Mouse (Mus musculus) liver, postnatal 0 days (tissue): Measurements from ENCODE around the gene Plekhb1. TPM values are rescaled to one million over a fixed set of nuclear protein-coding genes. Genes with fewer than 3 reads are reported as not detected.

Experiments used
- ATAC-seq: fragments of 200-750 bp; cut with Nextera tagmentation; 2 replicates; pipeline ENCODE4 v1.8.0; 2017; ENCODE audit warnings: mild to moderate bottlenecking, moderate library complexity
- DNase-seq: peaks from one replicate; pipeline ENCODE4 v3.0.0-alpha.2; 2016
- H3K27ac ChIP-seq: fragments of 300-500 bp; sonication (generic); 2 replicates; pipeline ENCODE4 v1.5.1; 2014; ENCODE audit warnings: antibody characterized with exemption, moderate library complexity, mild to moderate bottlenecking, low read depth
- H3K27me3 ChIP-seq: fragments of 300-500 bp; sonication (generic); 2 replicates; pipeline ENCODE4 v1.6.1; 2014; ENCODE audit warnings: low read length, control low read depth, mixed read lengths; ENCODE audit not compliant: insufficient read depth
- H3K36me3 ChIP-seq: fragments of 300-500 bp; sonication (generic); replicated peaks from 2 replicates; pipeline ENCODE4 v1.6.1; 2014; ENCODE audit warnings: mild to moderate bottlenecking, control low read depth, low read length, moderate library complexity, mixed read lengths; ENCODE audit not compliant: insufficient read depth
- H3K4me1 ChIP-seq: fragments of 300-500 bp; sonication (generic); 2 replicates; pipeline ENCODE4 v1.6.1; 2014; ENCODE audit warnings: antibody characterized with exemption, mild to moderate bottlenecking, control low read depth; ENCODE audit not compliant: insufficient read depth
- H3K4me2 ChIP-seq: fragments of 300-500 bp; sonication (generic); 2 replicates; pipeline ENCODE4 v1.6.1; 2014; ENCODE audit warnings: low read depth, mild to moderate bottlenecking, low read length, moderate library complexity, mixed read lengths
- H3K4me3 ChIP-seq: fragments of 300-500 bp; sonication (generic); 2 replicates; pipeline ENCODE4 v1.5.1; 2014; ENCODE audit warnings: low read depth, low read length
- H3K9ac ChIP-seq: fragments of 300-500 bp; sonication (generic); replicated peaks from 2 replicates; pipeline ENCODE4 v1.6.1; 2014; ENCODE audit warnings: mild to moderate bottlenecking, moderate library complexity
- H3K9me3 ChIP-seq: fragments of 300-500 bp; sonication (generic); 2 replicates; pipeline ENCODE4 v1.6.1; 2016; ENCODE audit warnings: mild to moderate bottlenecking, control low read depth, low read length, mixed read lengths
- CTCF ChIP-seq: sonication (generic); IDR thresholded peaks from 2 replicates; pipeline ENCODE4 v1.5.1; 2016; ENCODE audit warnings: antibody characterized with exemption, low read depth
- EP300 ChIP-seq: IDR thresholded peaks from 2 replicates; pipeline ENCODE4 v1.6.1; 2016; ENCODE audit warnings: antibody characterized with exemption, low read depth, mild to moderate bottlenecking
- WGBS: fragments of 180-500 bp; shearing (Covaris S2); extraction: QIAGEN DNeasy Blood & Tissue Kit; methylation state at CpG from one replicate; pipeline ENCODE4 v1.1.7; 2014; ENCODE audit not compliant: insufficient replicate concordance; 5-methylcytosine and 5-hydroxymethylcytosine counted together
- polyA plus RNA-seq: library from polyadenylated mRNA; unstranded; fragments of >200 nt; fragmentation: Nextera tagmentation; extraction: Ambion mirVana; gene quantifications from 2 replicates; pipeline ENCODE4 v1.2.1, GENCODE M21; 2015

The Plekhb1 gene
- polyA plus RNA-seq, 1 experiment from 2014 or later: 0.72 TPM

DNA sequence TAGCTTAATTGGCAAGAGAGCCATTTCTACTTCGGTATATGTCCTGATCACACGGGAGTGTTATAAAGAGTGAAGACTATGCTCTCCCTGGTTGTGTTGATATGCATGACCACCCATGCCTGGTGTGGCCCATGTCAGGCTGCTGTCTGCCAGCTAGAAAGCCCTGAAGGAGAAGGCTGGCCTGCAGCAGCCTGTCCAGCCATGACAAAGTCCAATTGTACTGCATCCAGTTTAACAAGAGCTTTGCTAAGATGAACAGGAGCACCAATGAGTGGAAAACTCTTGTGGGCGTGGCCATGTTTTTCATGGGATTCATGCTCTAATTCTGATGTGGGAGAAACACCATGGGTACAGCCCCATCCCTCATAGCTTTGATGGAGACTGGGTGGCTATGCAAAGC, 37.7 kb downstream of the Plekhb1 start:
- peaks cover 7% of the 10 kb centered on the region for H3K4me1 ChIP-seq
- no peak overlapping the region for H3K27ac ChIP-seq
- H3K4me3 ChIP-seq: no peak overlapping the region
- WGBS: 84% methylated on average over 3 of the region's 3 CpGs
- H3K9ac ChIP-seq: no peak overlapping the region
- peak; percentile 31; the same call in 1 of the 2 replicates for ATAC-seq
- H3K4me2 ChIP-seq: no peak overlapping the region
- TF ChIP-seq CTCF: no peak
- TF ChIP-seq EP300: no peak
- no peak for DNase-seq
- H3K36me3 ChIP-seq: peaks cover 2% of the 10 kb centered on the region; the same call in 1 of the 2 replicates
- no peaks in the 10 kb centered on the region for H3K27me3 ChIP-seq
- no peaks in the 10 kb centered on the region for H3K9me3 ChIP-seq

DNA sequence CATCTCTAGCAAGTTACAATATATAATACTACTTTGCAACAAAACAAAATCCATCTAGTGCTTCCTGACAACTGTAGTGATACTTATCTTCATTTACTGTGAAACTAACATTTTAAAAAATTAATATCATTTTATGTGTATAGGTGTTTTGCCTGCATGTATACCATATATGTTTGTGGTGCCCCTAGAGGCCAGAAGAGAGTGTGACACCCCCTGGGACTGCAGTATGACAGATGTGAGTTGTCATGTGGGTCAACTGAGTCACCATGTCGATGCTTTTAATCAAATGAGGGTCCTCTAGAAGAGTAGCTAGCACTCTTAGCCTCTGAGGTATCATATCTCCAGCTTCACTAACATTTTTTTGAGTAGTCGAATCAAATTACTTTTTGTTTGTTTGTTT, 39.9 kb downstream of the Plekhb1 start:
- H3K4me3 ChIP-seq: no peak overlapping the region
- no peaks in the 10 kb centered on the region for H3K9me3 ChIP-seq
- no peak for ATAC-seq
- peaks cover 11% of the 10 kb centered on the region for H3K4me1 ChIP-seq
- H3K9ac ChIP-seq: no peak overlapping the region
- H3K36me3 ChIP-seq: no peaks in the 10 kb centered on the region
- no peak overlapping the region for H3K4me2 ChIP-seq
- 63% methylated on average over 2 of the region's 2 CpGs for WGBS
- H3K27me3 ChIP-seq: no peaks in the 10 kb centered on the region
- DNase-seq: no peak
- no peak overlapping the region for H3K27ac ChIP-seq
- TF ChIP-seq EP300: no peak
- TF ChIP-seq CTCF: peak; percentile 68

DNA sequence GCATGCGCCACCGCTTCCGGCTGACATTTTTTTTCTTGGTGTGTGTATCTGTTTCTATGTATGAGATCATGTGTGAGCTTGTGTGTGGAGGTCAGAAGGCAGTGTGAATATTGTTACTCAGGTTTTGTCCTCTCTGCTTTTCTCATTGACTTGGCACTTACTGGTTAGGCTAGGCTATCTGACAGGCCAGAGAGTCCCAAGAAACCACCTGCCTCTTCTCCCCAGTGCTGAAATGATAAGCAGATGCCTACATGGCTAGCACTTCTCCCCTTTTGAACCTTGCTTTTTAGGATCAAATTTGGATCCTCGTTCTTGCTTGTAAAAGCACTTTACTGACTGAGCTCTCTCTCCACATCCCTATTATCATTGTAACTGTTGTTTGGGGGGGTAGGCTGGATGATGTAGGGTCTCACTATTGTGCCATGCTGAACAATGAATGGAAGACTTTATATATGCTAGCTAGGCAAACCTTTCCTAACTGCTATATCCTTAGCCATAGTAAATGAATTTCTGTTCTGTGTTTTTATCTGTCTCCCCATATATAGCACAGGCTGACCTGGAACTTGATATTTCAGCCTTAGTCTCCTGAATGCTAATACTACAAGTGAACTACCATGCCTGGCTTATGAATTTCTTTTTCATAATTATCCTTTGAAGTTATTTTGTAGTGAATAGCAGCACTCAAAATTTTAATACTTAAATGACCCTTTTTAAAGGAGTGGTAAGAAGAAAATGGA, 45.9 kb downstream of the Plekhb1 start:
- Histone ChIP-seq H3K27me3 (no peaks in the 10 kb centered on the region), H3K4me1 (peaks cover 20% of the 10 kb centered on the region), H3K4me3 (no peak overlapping the region), H3K27ac (peak overlapping the region; percentile 58; the same call in 1 of the 2 replicates), H3K4me2 (peak overlapping the region; percentile 36), H3K36me3 (no peaks in the 10 kb centered on the region), H3K9me3 (no peaks in the 10 kb centered on the region), H3K9ac (no peak overlapping the region)
- peak; percentile 87 for ATAC-seq
- no peak for DNase-seq
- 81% methylated on average over 4 of the region's 4 CpGs for WGBS
- TF ChIP-seq EP300: peak; percentile 83
- no peak for TF ChIP-seq CTCF

DNA sequence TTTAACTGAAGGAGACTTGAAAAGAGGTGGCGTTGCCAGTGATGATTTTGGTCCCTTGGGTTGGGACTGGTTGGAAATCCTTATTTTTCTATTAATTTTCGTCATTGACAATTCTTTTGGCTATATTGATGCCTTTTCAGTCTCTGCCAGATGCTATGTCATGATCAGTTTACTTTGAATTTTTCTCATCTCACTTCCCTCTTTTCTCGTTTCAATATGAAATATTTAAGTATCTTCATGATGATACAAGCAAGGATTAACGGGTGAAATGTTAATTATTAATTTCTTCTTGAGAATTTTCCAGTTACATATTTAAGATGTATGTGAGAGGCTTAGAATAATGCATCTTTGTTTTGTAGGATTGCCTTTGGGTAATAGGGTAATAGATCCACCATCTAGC, 53.3 kb downstream of the Plekhb1 start:
- ATAC-seq: no peak
- TF ChIP-seq CTCF (no peak), EP300 (no peak)

DNA sequence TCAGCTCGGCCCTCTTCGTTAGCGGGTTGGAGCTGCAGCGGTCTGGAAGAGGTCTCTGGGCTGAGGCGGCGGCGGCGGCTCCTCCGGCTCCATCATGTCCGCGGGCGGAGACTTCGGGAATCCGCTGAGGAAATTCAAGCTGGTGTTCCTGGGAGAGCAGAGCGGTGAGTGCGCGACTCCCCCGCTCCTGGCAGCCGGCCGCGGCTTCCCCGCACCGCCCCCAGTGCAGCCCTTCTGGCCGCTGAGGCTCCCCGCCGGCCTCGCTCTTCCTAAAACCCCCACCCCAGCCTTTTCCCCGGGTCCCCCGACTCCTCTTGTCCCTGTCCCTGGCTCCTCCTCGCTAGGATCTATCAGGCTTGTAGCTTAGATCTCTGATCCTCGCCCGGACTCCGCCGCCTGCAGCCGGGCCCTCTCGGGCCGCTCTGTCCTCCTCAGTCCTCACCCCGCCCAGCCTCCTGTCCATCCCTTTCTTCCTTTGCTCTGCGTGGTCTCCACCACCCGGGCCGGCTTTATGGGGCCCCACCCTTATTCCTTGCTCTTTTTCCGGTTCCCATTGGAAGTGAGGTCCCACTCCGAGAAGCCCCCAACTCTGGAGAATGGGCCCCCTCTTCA, 54.0 kb downstream of the Plekhb1 start, which contains the start of gene Mrpl48:
Gene Mrpl48 (minus strand): TSS at position 172 of the 612 bp plus-strand sequence.
- DNase-seq: peak; percentile 62
- Histone ChIP-seq H3K9me3 (no peaks in the 10 kb centered on the region), H3K4me1 (peaks cover 14% of the 10 kb centered on the region), H3K4me2 (peak within 1 kb of the TSS; percentile 93), H3K4me3 (peak within 1 kb of the TSS; percentile 99), H3K27me3 (no peaks in the 10 kb centered on the region), H3K27ac (peak within 1 kb of the TSS; percentile 100), H3K36me3 (no peaks in the 10 kb centered on the region), H3K9ac (peak within 1 kb of the TSS; percentile 100)
- TF ChIP-seq EP300 (no peak), CTCF (no peak)
- ATAC-seq: 0 out of 2 replicates have a peak, but pooled peaks have one; percentile 1
- under 1% methylated on average over 40 of the region's 43 CpGs for WGBS

More for the DNA sequence above, 53.3 kb downstream of the Plekhb1 start:
- H3K9ac ChIP-seq: peak overlapping the region; percentile 100
- no peaks in the 10 kb centered on the region for H3K27me3 ChIP-seq
- peak overlapping the region; percentile 100 for H3K27ac ChIP-seq
- 16% methylated on average over 4 of the region's 4 CpGs for WGBS
- no peak for DNase-seq
- H3K9me3 ChIP-seq: no peaks in the 10 kb centered on the region
- H3K4me3 ChIP-seq: peak overlapping the region; percentile 99
- H3K4me2 ChIP-seq: peak overlapping the region; percentile 93
- peaks cover 16% of the 10 kb centered on the region for H3K4me1 ChIP-seq
- no peaks in the 10 kb centered on the region for H3K36me3 ChIP-seq
